Mouse (Mus musculus): ENCODE results near the gene Capn1. TPM values are rescaled to one million over a fixed set of nuclear protein-coding genes. Genes with fewer than 3 reads are reported as not detected.

The Capn1 gene
- total RNA-seq, 2 experiments from 2014 or later: 27.4 to 29.1 TPM

- DNase-seq: no peak
These were observed 26.1 kb downstream of the Capn1 start for GRCm38 (mm10) chr19:5989585-5989984.

- DNase-seq: peak; percentile 76
These were observed 26.8 kb downstream of the Capn1 start for GRCm38 (mm10) chr19:5988815-5989452.

- no peak for DNase-seq
These were observed 27.5 kb downstream of the Capn1 start for GRCm38 (mm10) chr19:5988027-5988814.

- DNase-seq: no peak
These were observed 29.7 kb downstream of the Capn1 start, which contains the start of gene Slc22a20 for GRCm38 (mm10) chr19:5986043-5986442. Gene Slc22a20 (minus strand): TSS chr19:5986143.

- DNase-seq: no peak
These were observed 35.2 kb downstream of the Capn1 start for GRCm38 (mm10) chr19:5980477-5980876.

GRCm38 (mm10) chr19:5977717-5978116, 38.0 kb downstream of the Capn1 start:
- no peak for DNase-seq

GRCm38 (mm10) chr19:5975676-5976075, 40.0 kb downstream of the Capn1 start:
- DNase-seq: no peak

GRCm38 (mm10) chr19:5975112-5975511, 40.6 kb downstream of the Capn1 start:
- no peak for DNase-seq

- no peak for DNase-seq
These were observed 48.0 kb downstream of the Capn1 start for GRCm38 (mm10) chr19:5967664-5968063.

GRCm38 (mm10) chr19:5966786-5967185, 48.9 kb downstream of the Capn1 start:
- no peak for DNase-seq

- no peak for DNase-seq
These were observed 49.8 kb downstream of the Capn1 start for GRCm38 (mm10) chr19:5965910-5966309.

GRCm38 (mm10) chr19:5965280-5965679, 50.4 kb downstream of the Capn1 start:
- DNase-seq: peak; percentile 84

- no peak for DNase-seq
These were observed 50.9 kb downstream of the Capn1 start for GRCm38 (mm10) chr19:5964804-5965203.

GRCm38 (mm10) chr19:5963883-5964562, 51.7 kb downstream of the Capn1 start, which contains the start of gene Pola2:
Gene Pola2 (minus strand): TSS chr19:5964202.
- DNase-seq: peak; percentile 92

- DNase-seq: no peak
These were observed 53.0 kb downstream of the Capn1 start for GRCm38 (mm10) chr19:5962651-5963050.

- DNase-seq: no peak
These were observed 58.3 kb downstream of the Capn1 start for GRCm38 (mm10) chr19:5957371-5957770.

GRCm38 (mm10) chr19:5956685-5957084, 59.0 kb downstream of the Capn1 start:
- peak; percentile 92 for DNase-seq

- peak; percentile 57 for DNase-seq
These were observed 59.7 kb downstream of the Capn1 start for GRCm38 (mm10) chr19:5955704-5956670.

- DNase-seq: no peak
These were observed 60.8 kb downstream of the Capn1 start for GRCm38 (mm10) chr19:5954936-5955335.

GRCm38 (mm10) chr19:5954031-5954710, 61.5 kb downstream of the Capn1 start:
- DNase-seq: no peak

GRCm38 (mm10) chr19:5953201-5953770, 62.4 kb downstream of the Capn1 start:
- DNase-seq: no peak
